Mouse (Mus musculus) megakaryocyte, embryonic 14.5 days (primary cell): ENCODE data around the gene Vmn2r89.

ENCODE experiments used
- FLI1 ChIP-seq: IDR thresholded peaks from 2 replicates; pipeline ENCODE4 v1.6.1; 2012; ENCODE audit warnings: low read length, inconsistent platforms, mixed read lengths
- GATA1 ChIP-seq: IDR thresholded peaks from 3 replicates; pipeline ENCODE4 v1.6.1; 2012; ENCODE audit warnings: mixed read lengths, low read length, inconsistent platforms, borderline replicate concordance

DNA sequence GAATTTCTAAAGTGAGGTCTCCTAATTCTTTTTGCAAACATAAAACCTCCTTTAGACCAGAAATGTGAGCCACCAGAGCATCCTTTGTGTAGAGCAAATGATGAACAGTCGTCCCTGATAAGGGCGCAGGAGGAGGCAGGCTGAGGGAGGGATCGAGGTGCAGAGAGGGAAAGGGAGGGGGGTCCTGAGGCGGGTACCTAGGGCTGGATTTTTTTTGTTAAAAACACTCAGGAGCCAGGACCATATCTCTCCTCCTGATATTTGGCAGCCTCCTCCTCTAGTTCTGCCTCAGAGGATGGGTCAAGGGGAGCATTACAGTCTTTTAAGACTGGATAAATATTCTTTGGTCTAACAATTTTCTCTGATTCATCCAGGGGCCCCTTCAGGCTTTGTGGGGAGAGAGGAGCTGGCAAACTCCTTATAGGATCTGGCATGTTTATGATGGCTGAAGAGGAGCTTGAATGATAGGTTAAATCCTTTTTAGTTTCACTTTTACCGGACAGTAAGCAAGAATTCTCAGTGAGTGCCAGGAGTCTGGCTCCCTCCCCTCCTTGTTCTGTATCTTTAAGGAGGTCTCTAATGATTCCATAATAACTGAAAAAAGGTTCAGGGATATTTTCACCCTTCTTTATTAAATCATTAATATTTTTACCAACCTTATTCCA lies 30.5 kb downstream of the Vmn2r89 start:
- TF ChIP-seq GATA1 (no peak), FLI1 (no peak)
